Mouse (Mus musculus) v-Abl transformed pro-B cells (cell line): ENCODE results near the gene Hoxd3.

Source experiments
- in situ Hi-C, 2 experiments: fragments of 400-800 bp; cut with MboI; formaldehyde crosslinking; loops; one replicate each; pipeline ENCODE4 v1.15.1; 2025; ENCODE audit not compliant: unreplicated experiment in 2 of 2

Hoxd3 gene

GRCm38 (mm10) chr2:74689574-74690337, 22.0 kb upstream of the Hoxd3 start:
- in situ Hi-C loops = loop anchor here (25.0 kb wide), 2 partner anchors 1073 to 1273 kb away; no protein-coding TSS in a partner anchor

DNA sequence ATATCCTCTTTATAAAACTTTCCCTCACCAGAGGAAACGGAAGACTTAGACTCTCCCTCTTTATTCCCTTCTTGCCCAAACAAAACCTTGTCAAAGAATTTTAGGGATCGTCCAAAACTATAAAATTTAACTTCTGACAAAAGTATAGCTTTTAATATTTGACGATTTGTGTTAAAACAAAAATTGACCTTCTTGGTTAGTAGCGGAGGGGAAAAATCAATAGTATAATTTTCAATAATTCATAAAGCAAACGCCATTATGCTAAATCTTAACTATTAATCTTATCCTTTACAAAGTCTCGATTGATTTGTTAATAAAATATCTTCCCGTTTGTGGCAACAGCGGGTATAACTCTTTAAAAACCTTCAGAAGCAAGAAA, 21.4 kb upstream of the Hoxd3 start:
- in situ Hi-C loops = loop anchor here (25.0 kb wide), 2 partner anchors 1072 to 1272 kb away; no protein-coding TSS in a partner anchor

- in situ Hi-C loops = loop anchor here (25.0 kb wide), 2 partner anchors 1071 to 1271 kb away; no protein-coding TSS in a partner anchor
Measured at GRCm38 (mm10) chr2:74691022-74691951, 20.4 kb upstream of the Hoxd3 start, which contains the start of gene Hoxd10. Gene Hoxd10, plus strand, starts transcription at chr2:74691924.

- in situ Hi-C loops = loop anchor here (25.0 kb wide), 2 partner anchors 1070 to 1270 kb away; no protein-coding TSS in a partner anchor
Measured at GRCm38 (mm10) chr2:74691995-74692807, 19.5 kb upstream of the Hoxd3 start.

- in situ Hi-C loops = loop anchor here (25.0 kb wide), 2 partner anchors 1069 to 1269 kb away; no protein-coding TSS in a partner anchor
Measured at GRCm38 (mm10) chr2:74692808-74693431, 18.8 kb upstream of the Hoxd3 start.

GRCm38 (mm10) chr2:74693432-74693827, 18.3 kb upstream of the Hoxd3 start:
- in situ Hi-C loops = loop anchor here (25.0 kb wide), 2 partner anchors 1069 to 1269 kb away; no protein-coding TSS in a partner anchor

DNA sequence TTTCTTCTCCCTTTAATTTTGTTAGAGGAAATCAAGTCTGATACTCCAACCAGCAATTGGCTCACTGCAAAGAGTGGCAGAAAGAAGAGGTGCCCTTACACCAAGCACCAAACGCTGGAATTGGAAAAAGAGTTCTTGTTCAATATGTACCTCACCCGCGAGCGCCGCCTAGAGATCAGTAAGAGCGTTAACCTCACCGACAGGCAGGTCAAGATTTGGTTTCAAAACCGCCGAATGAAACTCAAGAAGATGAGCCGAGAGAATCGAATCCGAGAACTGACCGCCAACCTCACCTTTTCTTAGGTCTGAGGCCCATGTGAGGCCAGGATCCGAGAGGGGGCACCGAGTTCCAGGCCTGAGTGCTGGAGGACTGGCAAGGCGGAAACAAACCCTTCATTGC, 17.7 kb upstream of the Hoxd3 start:
- in situ Hi-C loops = loop anchor here (25.0 kb wide), 2 partner anchors 1068 to 1268 kb away; no protein-coding TSS in a partner anchor

DNA sequence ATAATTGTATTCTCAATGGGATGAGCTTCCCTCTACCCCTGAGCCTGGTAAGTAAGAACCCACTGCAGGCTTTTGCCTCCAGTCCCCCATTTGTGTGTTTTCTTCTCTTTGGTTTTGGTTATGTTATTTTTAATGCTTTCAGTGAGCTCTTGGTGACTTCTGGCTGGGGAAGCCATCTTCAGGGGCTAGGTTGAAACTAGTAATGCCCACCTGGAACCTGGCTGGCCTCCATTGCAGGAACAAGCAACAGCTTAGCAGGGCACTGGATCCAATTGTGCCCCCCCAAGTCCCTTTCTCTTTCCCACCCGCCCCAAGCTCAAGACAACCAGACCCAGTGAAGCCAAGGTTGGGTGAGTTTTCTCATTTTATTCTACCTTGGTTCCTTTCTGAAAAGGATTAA, 16.3 kb upstream of the Hoxd3 start:
- in situ Hi-C loops = loop anchor here (25.0 kb wide), 2 partner anchors 1067 to 1267 kb away; no protein-coding TSS in a partner anchor

GRCm38 (mm10) chr2:74695813-74696430, 15.8 kb upstream of the Hoxd3 start:
- in situ Hi-C loops = loop anchor here (25.0 kb wide), 2 partner anchors 1066 to 1266 kb away; no protein-coding TSS in a partner anchor

DNA sequence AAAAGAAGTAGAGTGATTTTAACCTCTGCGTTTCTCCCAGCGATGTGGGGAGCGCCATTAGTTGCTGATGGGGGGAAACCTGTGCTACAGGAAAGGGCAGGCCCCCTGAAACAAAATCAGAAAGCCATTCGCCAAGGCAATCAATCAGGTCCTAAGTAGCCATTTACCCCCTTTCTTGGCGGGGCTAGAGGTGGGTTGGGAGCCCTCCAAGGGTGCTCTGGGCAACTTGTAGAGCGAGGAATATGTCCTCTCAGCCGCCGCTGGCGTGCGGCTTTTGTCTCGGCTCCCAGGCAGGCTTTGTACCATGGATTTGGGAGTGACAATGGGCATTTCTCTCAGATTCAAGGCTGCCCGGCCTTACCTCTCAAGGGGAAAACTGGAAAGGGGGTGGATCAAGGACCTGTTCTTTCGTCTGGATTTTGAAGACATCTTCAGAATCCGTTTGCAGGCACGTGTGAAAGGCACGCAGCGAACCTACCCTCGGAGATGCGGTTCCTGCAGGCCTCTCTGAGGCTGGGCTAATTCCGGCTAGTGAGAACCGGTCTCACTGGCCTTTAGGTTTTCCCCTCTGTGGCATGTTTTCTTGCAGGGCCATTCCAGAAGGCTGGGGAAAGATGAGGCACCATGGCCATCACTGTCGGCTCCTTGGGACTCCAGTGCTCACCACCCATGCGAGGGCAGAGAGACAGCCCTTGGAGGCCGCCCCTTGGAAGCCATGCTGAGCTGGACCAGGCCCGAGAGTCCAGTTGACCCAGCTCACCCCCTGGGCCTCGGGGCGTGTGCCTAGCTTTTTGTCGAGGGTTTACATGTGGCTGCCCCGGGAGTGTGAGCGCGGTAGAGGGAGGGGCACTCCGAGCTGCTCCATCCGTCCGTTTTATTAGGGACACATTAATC, 15.0 kb upstream of the Hoxd3 start:
- in situ Hi-C loops = loop anchor here (25.0 kb wide), 2 partner anchors 1066 to 1266 kb away; no protein-coding TSS in a partner anchor

- in situ Hi-C loops = loop anchor here (25.0 kb wide), 2 partner anchors 1065 to 1265 kb away; no protein-coding TSS in a partner anchor
Measured at GRCm38 (mm10) chr2:74697567-74698121, 14.1 kb upstream of the Hoxd3 start, which contains the start of gene Hoxd9. Gene Hoxd9, plus strand, starts transcription at chr2:74697727.

GRCm38 (mm10) chr2:74698201-74699052, 13.3 kb upstream of the Hoxd3 start:
- in situ Hi-C loops = loop anchor here (25.0 kb wide), 2 partner anchors 1064 to 1264 kb away; no protein-coding TSS in a partner anchor

DNA sequence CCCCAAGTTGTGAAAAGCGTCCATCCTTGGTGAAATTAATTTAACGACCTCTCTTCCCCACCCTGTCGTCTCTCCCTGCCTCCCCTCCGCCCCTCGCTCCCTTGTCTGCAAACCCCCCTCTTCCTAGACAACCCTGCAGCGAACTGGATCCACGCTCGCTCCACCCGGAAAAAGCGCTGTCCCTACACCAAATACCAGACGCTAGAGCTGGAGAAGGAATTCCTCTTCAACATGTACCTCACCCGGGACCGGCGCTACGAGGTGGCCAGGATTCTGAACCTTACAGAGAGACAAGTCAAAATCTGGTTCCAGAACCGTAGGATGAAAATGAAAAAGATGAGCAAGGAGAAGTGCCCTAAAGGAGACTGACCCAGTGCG, 12.7 kb upstream of the Hoxd3 start:
- in situ Hi-C loops = loop anchor here (25.0 kb wide), 2 partner anchors 1063 to 1263 kb away; no protein-coding TSS in a partner anchor

GRCm38 (mm10) chr2:74699664-74700545, 11.8 kb upstream of the Hoxd3 start:
- in situ Hi-C loops = loop anchor here (5.0 to 25.0 kb wide), 9 partner anchors 362 to 1262 kb away; no protein-coding TSS in a partner anchor

- in situ Hi-C loops = loop anchor here (5.0 to 25.0 kb wide), 8 partner anchors 362 to 1262 kb away; no protein-coding TSS in a partner anchor
Measured at GRCm38 (mm10) chr2:74700546-74701112, 11.1 kb upstream of the Hoxd3 start.
